8 mouse cellular contexts compared by ENCODE assay signal in the genomic region with DNA sequence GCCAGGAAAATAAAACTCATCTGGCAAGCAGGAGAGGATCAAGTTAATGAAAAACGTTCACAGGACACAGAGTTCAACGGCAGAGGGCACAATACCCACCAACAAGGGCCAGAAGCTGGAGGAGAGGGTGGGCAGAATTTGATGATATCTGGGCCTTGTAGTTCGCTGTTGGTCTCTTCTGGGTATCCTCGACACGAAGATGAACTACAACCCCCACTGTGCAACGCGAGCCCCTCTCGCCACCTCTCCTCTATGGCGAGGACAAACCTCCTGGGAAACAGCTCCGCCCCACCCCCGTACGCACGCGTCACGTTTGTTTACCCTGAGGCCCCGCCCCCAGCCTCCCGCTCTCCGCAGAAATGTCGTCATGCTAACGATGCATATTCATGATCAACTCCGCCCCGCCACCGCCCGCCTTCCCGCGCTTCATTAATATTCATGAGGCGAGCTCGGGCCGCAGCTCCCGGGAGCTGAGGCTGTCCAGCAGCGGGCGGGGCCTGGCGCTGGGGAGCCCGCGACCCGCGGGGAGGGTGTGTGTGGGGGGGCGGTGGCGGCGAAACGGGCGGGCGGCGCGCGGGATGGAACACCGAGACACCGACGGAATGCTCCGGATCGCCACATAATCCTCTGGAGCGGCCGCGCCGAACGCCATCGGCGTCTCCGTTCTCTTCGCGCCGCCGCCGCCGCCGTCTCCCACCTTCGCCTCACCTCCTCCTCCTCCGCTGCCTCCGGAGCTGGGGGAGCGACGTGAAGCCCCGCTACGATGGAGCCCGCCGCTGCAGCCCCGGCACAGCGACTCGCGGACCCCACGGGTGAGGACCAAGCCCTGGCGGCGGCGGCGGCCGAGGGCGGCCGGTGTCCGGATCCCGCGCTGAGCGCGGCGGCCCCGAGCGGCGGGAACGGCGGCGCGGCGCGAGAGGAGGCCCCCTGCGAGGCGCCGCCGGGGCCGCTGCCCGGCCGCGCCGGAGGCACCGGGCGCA. TPM values are rescaled to one million over a fixed set of nuclear protein-coding genes. Genes with fewer than 3 reads are reported as not detected.
DNase-seq lines count a peak whose midpoint lies in the region; ATAC-seq and TF ChIP-seq lines count a peak whose summit lies in the region.

A gene (plus strand): TSS at position 512 of the 980 bp plus-strand sequence.

- no peaks in the 10 kb centered on the region for H3K9me3 ChIP-seq in forebrain, embryonic 10.5 days
- H3K9me3 ChIP-seq in heart, embryonic 15.5 days (replicated peaks) = no peaks in the 10 kb centered on the region
- no peaks in the 10 kb centered on the region for H3K9me3 ChIP-seq in liver, embryonic 14.5 days (ENCODE audit: control insufficient read depth, low read length)
- H3K9me3 ChIP-seq in neural tube, embryonic 11.5 days (ENCODE audit: control insufficient read depth, low read length) = no peaks in the 10 kb centered on the region
- H3K9me3 ChIP-seq in stomach, postnatal 0 days (ENCODE audit: control insufficient read depth, low read length) = no peaks in the 10 kb centered on the region

- no peaks in the 10 kb centered on the region for H3K36me3 ChIP-seq in forebrain, embryonic 10.5 days (replicated peaks)
- H3K36me3 ChIP-seq in heart, embryonic 15.5 days = no peaks in the 10 kb centered on the region
- no peaks in the 10 kb centered on the region for H3K36me3 ChIP-seq in liver, embryonic 14.5 days (replicated peaks; ENCODE audit: control insufficient read depth, insufficient read depth, low read depth)
- H3K36me3 ChIP-seq in neural tube, embryonic 11.5 days (ENCODE audit: control insufficient read depth, insufficient read depth, low read length) = no peaks in the 10 kb centered on the region
- no peaks in the 10 kb centered on the region for H3K36me3 ChIP-seq in stomach, postnatal 0 days (ENCODE audit: control insufficient read depth, insufficient read depth, low read length)

- no peak for TF ChIP-seq EP300 in liver, embryonic 14.5 days (IDR thresholded peaks at IDR 0.05; ENCODE audit: low read depth)
- no peak for TF ChIP-seq EP300 in stomach, postnatal 0 days (optimal IDR thresholded peaks at IDR 0.05)

- DNase-seq in CD8-positive naive resting alpha-beta T cell, adult 2 months (ENCODE audit: low read depth in 2 of 2, low spot score in 2 of 2) = peak; percentile 99
- peak; percentile 97 for DNase-seq in c-Kit-positive CD71-negative TER-119-negative erythroid progenitor cells, embryonic 14.5 days (ENCODE audit: low read depth)
- peak; percentile 100 for DNase-seq in forebrain, embryonic 10.5 days (ENCODE audit: extremely low spot score, low spot score)
- peak; percentile 100 for DNase-seq in kidney, postnatal 25 days
- DNase-seq in liver, embryonic 14.5 days (ENCODE audit: low read depth in 3 of 3, low spot score in 3 of 3) = peak; percentile 96 to 97 (median 97)
- DNase-seq in neural tube, embryonic 11.5 days (ENCODE audit: low spot score) = peak; percentile 100
- peak; percentile 100 for DNase-seq in stomach, postnatal 0 days (ENCODE audit: low spot score)

- peak within 1 kb of the TSS; percentile 92 for H3K4me3 ChIP-seq in forebrain, embryonic 10.5 days
- peak within 1 kb of the TSS; percentile 93 for H3K4me3 ChIP-seq in heart, embryonic 15.5 days
- H3K4me3 ChIP-seq in liver, embryonic 14.5 days (ENCODE audit: insufficient read depth in 1 of 2, low read depth in 2 of 2, low read length in 2 of 2) = peak within 1 kb of the TSS; percentile 62 to 65
- H3K4me3 ChIP-seq in neural tube, embryonic 11.5 days (ENCODE audit: low read depth, low read length) = peak within 1 kb of the TSS; percentile 89
- peak within 1 kb of the TSS; percentile 83 for H3K4me3 ChIP-seq in stomach, postnatal 0 days (ENCODE audit: low read depth, low read length)

- H3K9ac ChIP-seq in heart, embryonic 15.5 days = peak within 1 kb of the TSS; percentile 97
- H3K9ac ChIP-seq in liver, embryonic 14.5 days (replicated peaks) = peak within 1 kb of the TSS; percentile 77
- H3K9ac ChIP-seq in neural tube, embryonic 11.5 days (ENCODE audit: low read length) = peak within 1 kb of the TSS; percentile 94
- peak within 1 kb of the TSS; percentile 86 for H3K9ac ChIP-seq in stomach, postnatal 0 days (ENCODE audit: low read length)

- H3K4me2 ChIP-seq in heart, embryonic 15.5 days = peak within 1 kb of the TSS; percentile 76
- peak within 1 kb of the TSS; percentile 76 for H3K4me2 ChIP-seq in liver, embryonic 14.5 days (ENCODE audit: low read depth)
- peak within 1 kb of the TSS; percentile 83 for H3K4me2 ChIP-seq in neural tube, embryonic 11.5 days (ENCODE audit: low read depth)
- peak within 1 kb of the TSS; percentile 91 for H3K4me2 ChIP-seq in stomach, postnatal 0 days (replicated peaks; ENCODE audit: low read depth)

- H3K27me3 ChIP-seq in forebrain, embryonic 10.5 days (ENCODE audit: poor library complexity, severe bottlenecking) = no peaks in the 10 kb centered on the region
- no peaks in the 10 kb centered on the region for H3K27me3 ChIP-seq in heart, embryonic 15.5 days
- peaks cover 6% of the 10 kb centered on the region for H3K27me3 ChIP-seq in liver, embryonic 14.5 days (ENCODE audit: control insufficient read depth, insufficient read depth, low read length)
- no peaks in the 10 kb centered on the region for H3K27me3 ChIP-seq in neural tube, embryonic 11.5 days (ENCODE audit: control insufficient read depth, insufficient read depth, low read length)
- H3K27me3 ChIP-seq in stomach, postnatal 0 days (ENCODE audit: control insufficient read depth, insufficient read depth, low read length) = no peaks in the 10 kb centered on the region

- 2% methylated on average over 112 of the region's 113 CpGs for WGBS in forebrain, embryonic 10.5 days
- WGBS in heart, embryonic 15.5 days = under 1% methylated on average over 84 of the region's 113 CpGs
- WGBS in liver, embryonic 14.5 days (ENCODE audit: insufficient replicate concordance) = under 1% methylated on average over 70 of the region's 113 CpGs
- under 1% methylated on average over 66 of the region's 113 CpGs for WGBS in neural tube, embryonic 11.5 days
- under 1% methylated on average over 71 of the region's 113 CpGs for WGBS in stomach, postnatal 0 days

- H3K4me1 ChIP-seq in forebrain, embryonic 10.5 days = peaks cover 49% of the 10 kb centered on the region
- H3K4me1 ChIP-seq in heart, embryonic 15.5 days (replicated peaks) = peaks cover 20% of the 10 kb centered on the region
- peaks cover 4 to 11% of the 10 kb centered on the region in 2 experiments; a peak in 3 of 4 replicates for H3K4me1 ChIP-seq in liver, embryonic 14.5 days (replicated peaks; ENCODE audit: control insufficient read depth in 2 of 2, insufficient read depth in 2 of 2, low read length in 1 of 2)
- H3K4me1 ChIP-seq in neural tube, embryonic 11.5 days (ENCODE audit: control insufficient read depth, insufficient read depth, low read length) = peaks cover 16% of the 10 kb centered on the region
- peaks cover 6% of the 10 kb centered on the region; the same call in 1 of the 2 replicates for H3K4me1 ChIP-seq in stomach, postnatal 0 days (replicated peaks; ENCODE audit: control insufficient read depth, insufficient read depth)

- peak within 1 kb of the TSS; percentile 97 for H3K27ac ChIP-seq in forebrain, embryonic 10.5 days
- H3K27ac ChIP-seq in heart, embryonic 15.5 days = peak within 1 kb of the TSS; percentile 95
- H3K27ac ChIP-seq in liver, embryonic 14.5 days = peak within 1 kb of the TSS; percentile 38
- H3K27ac ChIP-seq in neural tube, embryonic 11.5 days (ENCODE audit: low read depth, low read length) = peak within 1 kb of the TSS; percentile 88
- H3K27ac ChIP-seq in stomach, postnatal 0 days (replicated peaks) = peak within 1 kb of the TSS; percentile 92

- peak; percentile 98 for ATAC-seq in heart, embryonic 15.5 days (replicated peaks; ENCODE audit: insufficient number of reproducible peaks, insufficient read depth, low FRiP score, low read depth)
- ATAC-seq in liver, embryonic 14.5 days (ENCODE audit: insufficient read depth) = peak; percentile 94
- ATAC-seq in neural tube, embryonic 11.5 days (ENCODE audit: insufficient read depth, low FRiP score, low TSS enrichment) = peak; percentile 97
- peak; percentile 99 for ATAC-seq in stomach, postnatal 0 days (ENCODE audit: low FRiP score, low TSS enrichment)

- TF ChIP-seq CTCF in liver, embryonic 14.5 days (IDR thresholded peaks at IDR 0.05; ENCODE audit: low read depth) = peak; percentile 65
- TF ChIP-seq CTCF in stomach, postnatal 0 days (IDR thresholded peaks at IDR 0.05; ENCODE audit: low read depth) = peak; percentile 85

RNA-seq across cellular contexts. Expression of the gene that starts here (rescaled TPM):
- 5.1 and 5.5 TPM in 2 replicates for polyA plus RNA-seq in forebrain, embryonic 10.5 days (2016; fragmentation: Nextera tagmentation; extraction: Ambion mirVana)
- 4.2 and 4.9 TPM in 2 replicates for polyA plus RNA-seq in heart, embryonic 15.5 days (2015; fragmentation: Nextera tagmentation; extraction: Ambion mirVana)
- 1.00 and 1.2 TPM in 2 replicates for polyA plus RNA-seq in liver, embryonic 14.5 days (2012; rRNA removed)
- polyA plus RNA-seq in liver, embryonic 14.5 days (2014; fragmentation: Nextera tagmentation; extraction: Ambion mirVana) = 0.75 and 0.94 TPM in 2 replicates
- polyA plus RNA-seq in neural tube, embryonic 11.5 days (2014; fragmentation: Nextera tagmentation; extraction: Ambion mirVana) = 6.5 and 6.6 TPM in 2 replicates
- 1.3 and 1.5 TPM in 2 replicates for polyA plus RNA-seq in stomach, postnatal 0 days (2015; fragmentation: Nextera tagmentation; extraction: Ambion mirVana)

Comparison
In these comparisons a context has a peak if more than half of its experiments do, and no peak if none do; other contexts are left out.
1. Peak in every context shown above with its lines: DNase-seq, ATAC-seq, H3K4me3 ChIP-seq and H3K27ac ChIP-seq.
2. H3K27ac ChIP-seq: peak in every context shown above with its lines; median percentile 97 in forebrain, embryonic 10.5 days; 95 in heart, embryonic 15.5 days; 92 in stomach, postnatal 0 days; 88 in neural tube, embryonic 11.5 days; 38 in liver, embryonic 14.5 days.